Mouse (Mus musculus) CH12.LX (cell line): ENCODE measurements at regions not wholly inside any gene's neighbourhood (a gene's known extent, or its start where the extent isn't known, plus 50 kb on each side); places are given as distances from the start of the nearest gene placed in this dataset.

Experiments used
- DNase-seq: peaks from one replicate; pipeline ENCODE4 v3.0.0-alpha.2; 2013; ENCODE audit errors: extremely low read depth
- H3K27ac ChIP-seq: 2 replicates; pipeline ENCODE4 v1.5.1; 2012; ENCODE audit warnings: low read depth, mild to moderate bottlenecking, control low read depth, moderate library complexity; ENCODE audit not compliant: insufficient read depth
- H3K27me3 ChIP-seq: replicated peaks from 2 replicates; pipeline ENCODE3; 2012; ENCODE audit warnings: inconsistent platforms
- H3K36me3 ChIP-seq, 2 experiments: replicated peaks in 1 of 2; 2 replicates each; pipeline versions ENCODE3 to v1.6.1; 2012; ENCODE audit warnings: inconsistent platforms in 1 of 2, low read length in 1 of 2, mild to moderate bottlenecking in 1 of 2, mixed read lengths in 1 of 2, moderate library complexity in 1 of 2; ENCODE audit not compliant: control insufficient read depth in 1 of 2, insufficient read depth in 1 of 2
- H3K4me1 ChIP-seq, 2 experiments: 2 replicates each; pipeline ENCODE4 v1.6.1; 2012; ENCODE audit warnings: inconsistent platforms in 1 of 2, moderate library complexity in 1 of 2; ENCODE audit not compliant: insufficient read depth in 2 of 2, control insufficient read depth in 1 of 2
- H3K4me2 ChIP-seq: 2 replicates; pipeline ENCODE4 v1.6.1; 2012; ENCODE audit warnings: low read depth, mild to moderate bottlenecking, control low read depth; ENCODE audit not compliant: poor library complexity, insufficient read depth, severe bottlenecking
- H3K4me3 ChIP-seq, 3 experiments: fragments of 150-350 bp in 1 of 3; sonication (generic) in 1 of 3; replicated peaks in 1 of 3; 2 replicates each; pipeline versions ENCODE3 to v1.5.1; 2011 to 2012; ENCODE audit warnings: low read depth in 2 of 3, low read length in 2 of 3, mild to moderate bottlenecking in 2 of 3, moderate library complexity in 2 of 3, control low read depth in 1 of 3, improper control_type of control experiment in 1 of 3, inconsistent platforms in 1 of 3, mixed read lengths in 1 of 3; ENCODE audit not compliant: poor library complexity in 1 of 3
- H3K79me2 ChIP-seq: replicated peaks from 2 replicates; pipeline ENCODE4 v1.6.1; 2012; ENCODE audit warnings: mild to moderate bottlenecking, moderate library complexity; ENCODE audit not compliant: control insufficient read depth, poor library complexity, insufficient read depth, severe bottlenecking; ENCODE audit errors: extremely low read depth
- H3K9ac ChIP-seq: 2 replicates; pipeline ENCODE4 v1.6.1; 2012; ENCODE audit warnings: low read depth, mild to moderate bottlenecking, control low read depth, moderate library complexity; ENCODE audit not compliant: insufficient read depth
- H3K9me3 ChIP-seq: replicated peaks from 2 replicates; pipeline ENCODE3; 2012; ENCODE audit warnings: low read length, inconsistent platforms, mixed read lengths
- BHLHE40 ChIP-seq: IDR thresholded peaks from 2 replicates; pipeline ENCODE4 v1.6.1; 2011; ENCODE audit warnings: mild to moderate bottlenecking, low read depth, low read length, improper control_type of control experiment
- CHD2 ChIP-seq: IDR thresholded peaks from 2 replicates; pipeline ENCODE4 v1.6.1; 2011; ENCODE audit warnings: low read length, improper control_type of control experiment
- E2F4 ChIP-seq: IDR thresholded peaks from 2 replicates; pipeline ENCODE4 v1.6.1; 2011; ENCODE audit warnings: low read depth, low read length, improper control_type of control experiment; ENCODE audit not compliant: insufficient replicate concordance
- ELF1 ChIP-seq: IDR thresholded peaks from 2 replicates; pipeline ENCODE4 v1.6.1; 2014; ENCODE audit warnings: low read depth, mild to moderate bottlenecking, inconsistent platforms, low read length, improper control_type of control experiment
- EP300 ChIP-seq: IDR thresholded peaks from 2 replicates; pipeline ENCODE4 v1.6.1; 2011; ENCODE audit warnings: low read length, improper control_type of control experiment
- IRF4 ChIP-seq: IDR thresholded peaks from 2 replicates; pipeline ENCODE4 v1.6.1; 2014; ENCODE audit warnings: low read depth, mild to moderate bottlenecking, inconsistent platforms, low read length, improper control_type of control experiment
- MAX ChIP-seq: IDR thresholded peaks from 2 replicates; pipeline ENCODE4 v1.6.1; 2011; ENCODE audit warnings: low read length, improper control_type of control experiment
- MAZ ChIP-seq: IDR thresholded peaks from 2 replicates; pipeline ENCODE4 v1.6.1; 2012; ENCODE audit warnings: low read depth, mild to moderate bottlenecking, inconsistent platforms, low read length, improper control_type of control experiment, moderate library complexity
- MXI1 ChIP-seq: IDR thresholded peaks from 2 replicates; pipeline ENCODE4 v1.6.1; 2011; ENCODE audit warnings: mild to moderate bottlenecking, low read depth, low read length, improper control_type of control experiment
- NELFE ChIP-seq: IDR thresholded peaks from 2 replicates; pipeline ENCODE4 v1.6.1; 2011; ENCODE audit warnings: low read depth, low read length, improper control_type of control experiment
- NRF1 ChIP-seq: IDR thresholded peaks from 2 replicates; pipeline ENCODE4 v1.6.1; 2014; ENCODE audit warnings: low read depth, mild to moderate bottlenecking, inconsistent platforms, low read length, improper control_type of control experiment, moderate library complexity
- PAX5 ChIP-seq: IDR thresholded peaks from 2 replicates; pipeline ENCODE4 v1.6.1; 2012; ENCODE audit warnings: low read length, inconsistent platforms, mixed read lengths
- POLR2A ChIP-seq: IDR thresholded peaks from 2 replicates; pipeline ENCODE4 v1.6.1; 2011; ENCODE audit warnings: low read depth, mild to moderate bottlenecking, improper control_type of control experiment, low read length
- RAD21 ChIP-seq: IDR thresholded peaks from 2 replicates; pipeline ENCODE4 v1.6.1; 2011; ENCODE audit warnings: low read depth, mild to moderate bottlenecking, low read length, improper control_type of control experiment, moderate library complexity
- RCOR1 ChIP-seq: conservative IDR thresholded peaks from 2 replicates; pipeline ENCODE4 v1.6.1; 2012; ENCODE audit warnings: low read depth, mild to moderate bottlenecking, inconsistent platforms, low read length, improper control_type of control experiment
- SIN3A ChIP-seq: IDR thresholded peaks from 2 replicates; pipeline ENCODE4 v1.6.1; 2012; ENCODE audit warnings: low read length, improper control_type of control experiment, inconsistent platforms
- SMC3 ChIP-seq: IDR thresholded peaks from 2 replicates; pipeline ENCODE4 v1.6.1; 2011; ENCODE audit warnings: low read depth, low read length, improper control_type of control experiment
- TBP ChIP-seq: conservative IDR thresholded peaks from 2 replicates; pipeline ENCODE4 v1.6.1; 2011; ENCODE audit warnings: low read depth, low read length, improper control_type of control experiment
- UBTF ChIP-seq: IDR thresholded peaks from 2 replicates; pipeline ENCODE4 v1.6.1; 2012; ENCODE audit warnings: low read depth, mild to moderate bottlenecking, inconsistent platforms, low read length, improper control_type of control experiment, moderate library complexity
- USF1 ChIP-seq: IDR thresholded peaks from 2 replicates; pipeline ENCODE4 v1.6.1; 2014; ENCODE audit warnings: low read depth, mild to moderate bottlenecking, inconsistent platforms, low read length, improper control_type of control experiment
- USF2 ChIP-seq: conservative IDR thresholded peaks from 2 replicates; pipeline ENCODE4 v1.6.1; 2011; ENCODE audit warnings: low read depth, low read length, improper control_type of control experiment
- ZC3H11A ChIP-seq: IDR thresholded peaks from 2 replicates; pipeline ENCODE4 v1.6.1; 2012; ENCODE audit warnings: low read depth, mild to moderate bottlenecking, inconsistent platforms, low read length, improper control_type of control experiment
- ZKSCAN1 ChIP-seq: IDR thresholded peaks from 2 replicates; pipeline ENCODE4 v1.6.1; 2012; ENCODE audit warnings: low read depth, inconsistent platforms, low read length, improper control_type of control experiment, borderline replicate concordance
- ZMIZ1 ChIP-seq: IDR thresholded peaks from 2 replicates; pipeline ENCODE4 v1.6.1; 2012; ENCODE audit warnings: low read depth, mild to moderate bottlenecking, inconsistent platforms, low read length, improper control_type of control experiment
- ZNF384 ChIP-seq: IDR thresholded peaks from 2 replicates; pipeline ENCODE4 v1.6.1; 2012; ENCODE audit warnings: low read depth, low read length, improper control_type of control experiment, inconsistent platforms
- dilution Hi-C: fragments of 300-500 bp; cut with MboI; formaldehyde crosslinking; loops from 2 replicates; pipeline ENCODE4 v1.14.3; 2020; ENCODE audit warnings: low sequenced_read_pairs; ENCODE audit not compliant: extremely low pct_unique_long_range_greater_than_20kb, extremely low pct_ligation_motif_present
- in situ Hi-C: fragments of 300-500 bp; cut with MboI; formaldehyde crosslinking; loops from 3 replicates; pipeline ENCODE4 v1.14.3; 2019; ENCODE audit warnings: low sequenced_read_pairs, low pct_ligation_motif_present, low pct_unique_long_range_greater_than_20kb, mixed read lengths

DNA sequence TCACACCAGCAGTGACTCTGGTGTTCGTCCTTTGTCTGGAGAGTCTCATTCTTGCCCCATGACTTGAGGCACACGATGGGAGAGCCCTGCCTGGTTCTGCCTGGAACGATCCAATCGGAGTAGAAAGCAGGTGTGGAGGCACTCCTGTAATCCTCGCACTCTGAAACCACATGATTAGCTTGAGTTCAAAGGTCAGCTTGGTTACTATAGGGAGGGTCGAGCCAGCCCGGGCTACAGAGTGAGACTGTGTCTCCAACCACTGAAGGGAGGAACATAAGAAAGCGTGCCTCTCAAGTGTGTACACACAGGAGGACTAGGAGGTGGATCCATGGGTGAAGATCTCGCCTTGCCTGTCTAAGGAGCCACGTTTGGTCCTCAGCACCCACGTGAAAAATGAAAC lies 504.0 kb downstream of the Vrk1 start:
- Histone ChIP-seq H3K27me3 (no peaks in the 10 kb centered on the region), H3K36me3 (no peaks in the 10 kb centered on the region)
- TF ChIP-seq NELFE: no peak
- TF ChIP-seq RAD21: no peak
- TF ChIP-seq TBP: no peak
- TF ChIP-seq ZC3H11A: no peak
- TF ChIP-seq MAX: no peak
- no peak for TF ChIP-seq USF2
- TF ChIP-seq MAZ: no peak
- no peak for TF ChIP-seq ZKSCAN1
- TF ChIP-seq NRF1: no peak
- TF ChIP-seq ZNF384: no peak
- no peak for TF ChIP-seq E2F4
- no peak for TF ChIP-seq BHLHE40
- no peak for TF ChIP-seq IRF4
- TF ChIP-seq MXI1: no peak
- TF ChIP-seq, all 38 proteins: peak for 0
- Histone ChIP-seq H3K79me2 (no peaks in the 10 kb centered on the region), H3K4me2 (no peak overlapping the region), H3K27ac (no peak overlapping the region), H3K9me3 (peaks cover 80% of the 10 kb centered on the region), H3K4me1 (no peaks in the 10 kb centered on the region), H3K9ac (no peak overlapping the region), H3K4me3 (no peak overlapping the region)
- in situ Hi-C loops (no loop called here), dilution Hi-C loops (no loop called here)
- DNase-seq: no peak

- peaks cover 81% of the 10 kb centered on the region for H3K9me3 ChIP-seq
- no peak for TF ChIP-seq MAZ
- no peak for TF ChIP-seq IRF4
- TF ChIP-seq RCOR1: no peak
- TF ChIP-seq ZNF384: no peak
- no peak for TF ChIP-seq PAX5
- no peak for TF ChIP-seq POLR2A
- TF ChIP-seq UBTF: no peak
- no peak for TF ChIP-seq ZKSCAN1
- no peak for TF ChIP-seq SMC3
- no peak for TF ChIP-seq ELF1
- TF ChIP-seq ZMIZ1: no peak
- no peak for TF ChIP-seq CHD2
- no peak for TF ChIP-seq ZC3H11A
- no peak for TF ChIP-seq MXI1
- TF ChIP-seq TBP: no peak
- no peak for TF ChIP-seq EP300
- no peak for TF ChIP-seq E2F4
- TF ChIP-seq USF1: no peak
- no peak for TF ChIP-seq SIN3A
- no peaks in the 10 kb centered on the region for H3K36me3 ChIP-seq
- H3K27me3 ChIP-seq: no peaks in the 10 kb centered on the region
- dilution Hi-C loops: no loop called here
- no peak overlapping the region for H3K4me3 ChIP-seq
- no peak overlapping the region for H3K9ac ChIP-seq
- DNase-seq: no peak
- no peak overlapping the region for H3K4me2 ChIP-seq
- no peaks in the 10 kb centered on the region for H3K79me2 ChIP-seq
- no peak overlapping the region for H3K27ac ChIP-seq
- in situ Hi-C loops: no loop called here
- no peaks in the 10 kb centered on the region for H3K4me1 ChIP-seq
Observed at GRCm38 (mm10) chr12:106515257-106515788, 505.3 kb downstream of the Vrk1 start.
